Mouse (Mus musculus) right cerebral cortex, postnatal 10 days (tissue): Measurements from ENCODE around the gene Drc7.

Experiments
- DNase-seq, 2 experiments: peaks; one replicate each; pipeline ENCODE4 v3.0.0; 2021; ENCODE audit warnings: low spot score in 2 of 2

The Drc7 gene

GRCm38 (mm10) chr8:95127658-95128057, 72.8 kb downstream of the Drc7 start:
- DNase-seq = no peak
